Mouse (Mus musculus) cerebellum, adult 18-20 months (tissue): Measurements from ENCODE around the gene Camkk1.

Experiments used
- DNase-seq, 2 experiments: peaks; one replicate each; pipeline ENCODE4 v3.0.0; 2021

Gene Camkk1

GRCm38 (mm10) chr11:73015391-73016102 is 3.3 kb upstream of the Camkk1 start:
- DNase-seq: peak; percentile 79 to 82

GRCm38 (mm10) chr11:73016103-73016420 is 2.7 kb upstream of the Camkk1 start:
- DNase-seq: no peak

- peak; percentile 67 to 68 for DNase-seq
Observed at GRCm38 (mm10) chr11:73019147-73019795, 463 bp downstream of the Camkk1 start.

GRCm38 (mm10) chr11:73020953-73021800 is 2.4 kb downstream of the Camkk1 start:
- peak; percentile 32 to 40 for DNase-seq

- peak; percentile 78 to 90 for DNase-seq
Observed at GRCm38 (mm10) chr11:73023099-73023498, 4.3 kb downstream of the Camkk1 start.

GRCm38 (mm10) chr11:73023827-73024226 is 5.0 kb downstream of the Camkk1 start:
- DNase-seq: no peak

- no peak for DNase-seq
Observed at GRCm38 (mm10) chr11:73024236-73024904, 5.6 kb downstream of the Camkk1 start.

- no peak for DNase-seq
Observed at GRCm38 (mm10) chr11:73026961-73027360, 8.2 kb downstream of the Camkk1 start.

GRCm38 (mm10) chr11:73030821-73031498 is 12.2 kb downstream of the Camkk1 start:
- peak; percentile 84 to 95 for DNase-seq

GRCm38 (mm10) chr11:73031536-73031935 is 12.7 kb downstream of the Camkk1 start:
- no peak for DNase-seq

GRCm38 (mm10) chr11:73036077-73036476 is 17.3 kb downstream of the Camkk1 start:
- no peak for DNase-seq

GRCm38 (mm10) chr11:73036889-73037288 is 18.1 kb downstream of the Camkk1 start:
- DNase-seq: no peak

- DNase-seq: no peak
Observed at GRCm38 (mm10) chr11:73037691-73038090, 18.9 kb downstream of the Camkk1 start.

- peak; percentile 54 to 58 for DNase-seq
Observed at GRCm38 (mm10) chr11:73039102-73039799, 20.4 kb downstream of the Camkk1 start.

- no peak for DNase-seq
Observed at GRCm38 (mm10) chr11:73044229-73044755, 25.5 kb downstream of the Camkk1 start.

- DNase-seq: no peak
Observed at GRCm38 (mm10) chr11:73044789-73045188, 26.0 kb downstream of the Camkk1 start.

GRCm38 (mm10) chr11:73047542-73047996 is 28.8 kb downstream of the Camkk1 start, which contains the start of gene Ncbp3:
TSS of gene Ncbp3 (plus strand) at chr11:73047783.
- peak; percentile 96 for DNase-seq

GRCm38 (mm10) chr11:73048030-73048876 is 29.4 kb downstream of the Camkk1 start:
- DNase-seq: no peak

GRCm38 (mm10) chr11:73049335-73049734 is 30.5 kb downstream of the Camkk1 start:
- peak; percentile 82 to 87 for DNase-seq

GRCm38 (mm10) chr11:73052795-73053194 is 34.0 kb downstream of the Camkk1 start:
- DNase-seq: no peak
